Mouse (Mus musculus): ENCODE measurements around the gene Ak2. TPM values are rescaled to one million over a fixed set of nuclear protein-coding genes. Genes with fewer than 3 reads are reported as not detected.

The Ak2 gene
- total RNA-seq, 2 experiments from 2014 or later, result 26.1 to 29.1 TPM

DNA sequence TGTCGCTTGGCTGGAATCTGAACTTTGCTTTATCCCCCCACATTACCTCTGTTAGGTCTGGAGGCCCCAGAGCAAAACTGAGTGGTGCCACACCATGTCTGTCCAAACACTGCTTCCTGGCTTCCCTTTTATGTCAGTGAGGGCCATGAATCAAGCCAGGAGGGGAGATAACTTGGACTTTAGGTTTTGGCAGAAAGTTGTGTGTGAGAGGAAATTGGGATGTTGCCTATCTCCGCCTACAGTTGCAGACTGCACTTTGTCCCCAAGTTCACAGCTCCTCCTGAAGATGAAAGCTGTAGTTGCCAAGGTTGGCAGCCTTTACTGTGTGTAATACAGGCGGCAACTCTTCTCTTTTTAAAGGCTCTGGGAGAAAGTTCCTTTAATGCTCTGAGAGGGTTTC lies 9.0 kb downstream of the Ak2 start:
- TF ChIP-seq CTCF (conservative IDR thresholded peaks at IDR 0.05), result no peak
- Histone ChIP-seq H3K27ac (no peak overlapping the region), H3K4me3 (no peak overlapping the region)
- DNase-seq (ENCODE audit: low spot score in 2 of 2), result no peak

GRCm38 (mm10) chr4:129003720-129004119 lies 12.0 kb downstream of the Ak2 start:
- DNase-seq (ENCODE audit: low spot score in 2 of 2), result no peak
- no peak for TF ChIP-seq CTCF (conservative IDR thresholded peaks at IDR 0.05)
- no peak overlapping the region for H3K4me3 ChIP-seq
- H3K27ac ChIP-seq, result no peak overlapping the region

- TF ChIP-seq CTCF (conservative IDR thresholded peaks at IDR 0.05), result no peak
- H3K27ac ChIP-seq, result no peak overlapping the region
- DNase-seq (ENCODE audit: low spot score in 2 of 2), result no peak
Measured at GRCm38 (mm10) chr4:129008006-129008519, 16.3 kb downstream of the Ak2 start.

DNA sequence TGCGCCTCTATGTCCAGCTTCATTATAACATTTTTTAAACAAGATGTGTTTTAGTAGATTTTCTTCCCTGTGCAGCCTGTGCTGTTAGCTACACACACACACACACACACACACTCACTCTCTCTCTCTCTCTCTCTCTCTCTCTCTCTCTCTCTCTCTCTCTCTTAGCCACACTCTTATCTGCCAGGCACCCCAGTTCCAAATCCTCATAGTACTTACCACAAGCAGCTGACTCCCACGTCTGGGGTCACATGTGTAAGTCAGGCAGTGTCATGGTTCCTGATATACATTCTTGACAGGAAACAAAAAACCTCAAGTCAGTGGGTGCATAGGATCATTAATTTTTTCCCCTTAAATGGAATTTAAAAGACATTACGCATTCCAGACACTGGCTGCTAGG lies 16.9 kb downstream of the Ak2 start:
- H3K27ac ChIP-seq, result no peak overlapping the region
- no peak overlapping the region for H3K4me3 ChIP-seq
- DNase-seq (ENCODE audit: low spot score in 2 of 2), result no peak
- no peak for TF ChIP-seq CTCF (conservative IDR thresholded peaks at IDR 0.05)

More at GRCm38 (mm10) chr4:129008006-129008519, 16.3 kb downstream of the Ak2 start:
- no peak overlapping the region for H3K4me3 ChIP-seq

DNA sequence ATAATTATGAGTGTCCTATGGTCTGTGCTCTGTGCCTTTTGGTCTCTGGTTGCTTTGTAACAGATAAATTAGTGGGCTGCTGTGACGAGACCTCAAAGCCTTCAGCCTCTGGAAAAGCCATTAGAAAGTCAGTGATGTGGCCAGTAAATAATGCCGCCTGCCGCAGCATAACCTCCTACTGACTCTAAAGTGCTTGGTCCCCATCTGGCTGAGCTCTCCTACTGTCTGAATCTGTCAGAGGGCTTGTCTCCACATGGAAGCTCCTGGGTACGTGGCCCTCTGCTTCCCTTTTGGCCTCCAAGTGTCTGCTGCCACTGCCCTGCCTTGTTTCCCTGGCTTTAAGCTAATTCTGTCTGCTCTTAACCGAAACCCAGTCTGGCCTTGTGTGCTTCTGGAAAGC lies 17.8 kb downstream of the Ak2 start:
- no peak for DNase-seq (ENCODE audit: low spot score in 2 of 2)
- H3K27ac ChIP-seq, result no peak overlapping the region
- no peak overlapping the region for H3K4me3 ChIP-seq
- TF ChIP-seq CTCF (conservative IDR thresholded peaks at IDR 0.05), result no peak

DNA sequence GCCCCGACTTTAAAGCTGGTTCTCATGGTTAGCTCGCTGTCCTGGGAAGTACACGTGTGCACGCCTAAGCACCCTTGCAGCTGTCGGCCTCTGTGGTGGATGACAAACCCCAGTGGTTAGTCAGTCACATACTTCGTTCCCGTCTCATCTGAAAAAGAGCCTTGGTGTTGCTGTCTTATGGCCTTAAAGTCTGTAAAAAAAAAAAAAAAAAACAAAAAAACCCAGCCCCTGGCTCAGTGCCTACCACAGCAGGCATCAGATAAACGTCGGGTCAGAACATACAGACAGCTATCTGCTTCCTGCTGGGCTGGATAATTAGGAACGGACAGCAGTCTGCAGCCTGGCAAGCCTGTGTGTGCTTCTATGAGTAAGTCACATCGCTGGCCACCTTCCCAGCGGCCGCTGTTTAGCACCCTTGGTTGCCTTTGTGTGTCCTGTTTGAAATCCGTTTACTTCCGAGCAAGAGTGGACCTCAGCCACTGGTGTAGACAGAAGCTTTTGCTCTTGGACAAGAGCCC lies 19.9 kb downstream of the Ak2 start:
- DNase-seq (ENCODE audit: low spot score in 2 of 2), result no peak
- Histone ChIP-seq H3K27ac (no peak overlapping the region), H3K4me3 (no peak overlapping the region)
- TF ChIP-seq CTCF (conservative IDR thresholded peaks at IDR 0.05), result no peak

DNA sequence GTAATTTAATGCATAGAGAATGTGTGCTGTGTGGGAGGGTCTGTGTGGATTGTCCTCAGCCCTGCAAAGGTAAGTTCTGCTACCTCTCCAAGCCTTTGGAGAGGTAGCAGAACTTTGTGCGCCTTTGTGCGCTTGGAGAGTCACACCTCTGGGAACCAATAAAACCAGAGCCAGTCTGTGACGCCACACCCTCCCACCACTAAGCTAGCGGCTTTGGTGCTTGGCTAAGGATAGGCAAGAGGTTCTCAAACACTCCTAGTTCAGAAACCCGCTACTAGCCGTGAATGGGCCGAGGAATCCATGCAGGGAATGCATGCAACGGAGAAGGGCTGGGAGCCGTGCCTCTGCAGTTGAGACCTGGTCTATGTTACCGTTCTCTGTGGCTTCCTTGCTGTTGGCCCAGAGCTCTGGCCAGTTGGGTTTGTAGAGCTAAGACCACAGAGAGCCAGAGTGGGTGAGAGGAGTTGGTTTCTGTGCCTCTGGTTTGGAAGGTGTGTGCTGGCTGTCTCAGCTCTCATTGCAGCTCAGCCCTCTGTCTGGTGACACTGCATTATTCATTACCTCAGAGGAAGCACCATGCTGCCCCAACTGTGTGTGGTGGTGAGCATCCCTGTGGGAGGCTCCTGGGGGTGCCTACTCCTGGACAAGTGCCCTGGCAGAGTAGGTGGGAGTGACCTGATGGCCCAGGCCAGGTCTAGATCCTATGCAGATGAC lies 21.6 kb downstream of the Ak2 start:
- TF ChIP-seq CTCF (conservative IDR thresholded peaks at IDR 0.05), result no peak
- Histone ChIP-seq H3K27ac (no peak overlapping the region), H3K4me3 (no peak overlapping the region)
- no peak for DNase-seq (ENCODE audit: low spot score in 2 of 2)

DNA sequence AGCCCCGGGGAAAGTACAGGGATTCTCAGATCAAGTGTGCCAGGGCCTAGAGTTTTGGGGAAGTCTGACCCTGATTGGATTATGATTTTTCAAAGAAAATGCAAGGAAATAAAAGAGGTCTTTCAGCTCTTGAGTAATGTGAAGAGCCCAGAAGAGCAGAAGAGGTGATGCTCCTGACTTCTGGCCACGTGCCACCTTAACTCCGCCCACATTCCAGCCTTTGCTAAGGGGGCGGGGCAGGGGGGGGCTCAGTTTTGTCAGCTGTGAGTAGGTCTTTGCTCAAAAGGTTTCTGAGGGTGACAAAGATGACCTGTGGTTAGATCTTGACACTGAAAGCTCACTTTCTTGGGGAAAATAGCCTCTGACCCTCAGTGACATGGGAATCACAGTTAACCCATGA lies 24.6 kb downstream of the Ak2 start:
- Histone ChIP-seq H3K4me3 (no peak overlapping the region), H3K27ac (no peak overlapping the region)
- DNase-seq (ENCODE audit: low spot score in 2 of 2), result no peak
- no peak for TF ChIP-seq CTCF (conservative IDR thresholded peaks at IDR 0.05)

- Histone ChIP-seq H3K4me3 (no peak overlapping the region), H3K27ac (no peak overlapping the region)
- no peak for TF ChIP-seq CTCF (conservative IDR thresholded peaks at IDR 0.05)
- no peak for DNase-seq (ENCODE audit: low spot score in 2 of 2)
Measured at GRCm38 (mm10) chr4:129017150-129017549, 25.4 kb downstream of the Ak2 start.

DNA sequence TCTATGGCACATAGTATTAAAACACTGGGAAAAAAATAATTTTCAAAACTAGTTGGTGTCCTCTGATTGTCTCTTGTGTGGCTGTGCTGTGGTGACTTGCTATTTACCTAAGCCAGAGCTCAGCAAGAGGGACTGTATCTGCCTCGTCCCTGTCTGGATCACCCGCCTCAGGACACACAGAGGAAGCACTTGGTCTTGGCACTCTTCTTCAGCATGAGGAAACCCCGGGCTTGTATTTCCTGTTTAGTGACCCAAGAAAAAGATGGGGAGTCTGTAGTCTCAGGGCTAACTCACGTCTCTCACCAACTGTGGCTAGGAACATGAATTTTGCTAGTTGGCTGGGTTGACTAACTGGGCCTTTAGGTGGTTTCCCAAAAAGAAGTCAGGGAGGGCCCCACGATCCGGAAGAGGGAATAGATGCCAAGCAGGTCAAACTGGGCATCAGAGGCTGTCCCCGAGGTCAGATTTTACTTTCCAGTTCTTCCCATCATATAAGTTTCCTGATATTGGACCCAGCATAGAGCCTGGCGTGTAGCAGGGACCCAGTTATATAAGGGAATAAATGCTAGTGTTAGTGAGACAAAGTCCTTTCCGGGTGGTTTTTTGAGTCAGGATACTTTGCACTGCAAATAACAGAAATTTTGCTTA lies 27.2 kb downstream of the Ak2 start:
- DNase-seq (ENCODE audit: low spot score in 2 of 2), result no peak
- Histone ChIP-seq H3K27ac (no peak overlapping the region), H3K4me3 (no peak overlapping the region)
- no peak for TF ChIP-seq CTCF (conservative IDR thresholded peaks at IDR 0.05)

DNA sequence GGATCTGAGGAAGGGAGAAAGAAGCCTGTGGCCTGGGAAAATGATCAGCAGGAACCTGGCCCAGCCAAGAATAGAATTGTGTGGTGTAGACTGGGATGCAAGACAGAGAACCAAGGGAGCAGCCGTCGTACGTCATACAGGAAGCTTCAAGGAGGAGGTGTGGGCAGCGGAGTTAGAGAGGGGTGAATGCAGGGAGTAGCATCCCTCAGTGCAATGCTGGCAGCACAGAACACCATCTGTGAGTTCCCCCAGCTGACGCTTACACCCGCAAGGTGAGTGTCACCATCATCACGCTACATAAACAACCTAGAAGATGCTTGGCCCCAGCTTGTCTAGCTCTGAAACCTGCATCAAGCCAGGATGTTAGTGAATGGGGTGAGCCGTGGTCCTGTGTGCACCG lies 28.0 kb downstream of the Ak2 start:
- no peak overlapping the region for H3K27ac ChIP-seq
- no peak for DNase-seq (ENCODE audit: low spot score in 2 of 2)

DNA sequence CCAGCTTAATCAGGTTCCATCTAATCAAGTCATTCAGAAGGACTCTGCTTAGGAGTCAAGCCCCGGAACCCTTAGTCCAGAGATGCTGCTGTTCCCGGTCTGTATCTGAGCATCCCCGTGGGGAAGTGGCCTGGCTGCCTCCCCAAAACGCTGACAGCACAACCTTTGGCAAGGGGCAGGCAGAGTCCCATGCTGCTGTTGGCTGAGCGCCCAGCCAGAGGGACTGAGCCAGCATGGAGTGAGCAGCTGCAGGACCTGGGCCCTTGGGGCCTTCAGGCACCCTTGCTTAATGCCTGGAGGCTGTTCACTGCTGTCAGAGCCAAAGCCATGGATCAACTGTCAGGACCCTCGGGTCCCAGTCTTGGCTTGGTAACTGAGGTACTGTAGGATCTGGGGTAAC lies 28.7 kb downstream of the Ak2 start:
- H3K4me3 ChIP-seq, result no peak overlapping the region
- DNase-seq (ENCODE audit: low spot score in 2 of 2), result peak; percentile 69 to 77
- H3K27ac ChIP-seq, result peak overlapping the region; percentile 14; the same call in 1 of the 2 replicates
- no peak for TF ChIP-seq CTCF (conservative IDR thresholded peaks at IDR 0.05)

More for the DNA sequence above, 28.0 kb downstream of the Ak2 start:
- no peak for TF ChIP-seq CTCF (conservative IDR thresholded peaks at IDR 0.05)
- no peak overlapping the region for H3K4me3 ChIP-seq

DNA sequence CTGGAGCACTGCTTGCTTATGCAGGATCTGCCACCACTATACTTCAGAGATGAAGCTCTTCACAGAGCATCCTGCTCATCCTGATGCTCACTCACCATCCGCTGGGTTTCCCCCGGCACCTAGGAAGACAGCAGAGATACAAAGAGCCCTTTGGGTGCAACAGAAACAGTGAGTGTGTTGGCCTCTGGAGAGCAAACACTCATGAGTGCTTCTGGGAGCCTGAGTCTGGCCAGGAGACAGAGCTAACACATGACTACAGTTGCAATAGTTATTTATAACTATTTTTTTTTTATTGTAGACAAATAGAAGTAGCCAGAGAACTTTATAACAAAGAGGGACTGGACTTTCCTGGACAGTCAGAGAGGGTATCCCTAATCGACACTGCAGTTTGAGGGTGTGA lies 29.7 kb downstream of the Ak2 start:
- H3K4me3 ChIP-seq, result no peak overlapping the region
- no peak for DNase-seq (ENCODE audit: low spot score in 2 of 2)
- TF ChIP-seq CTCF (conservative IDR thresholded peaks at IDR 0.05), result no peak
- H3K27ac ChIP-seq, result no peak overlapping the region

- Histone ChIP-seq H3K4me3 (no peak overlapping the region), H3K27ac (no peak overlapping the region)
- TF ChIP-seq CTCF (conservative IDR thresholded peaks at IDR 0.05), result no peak
- DNase-seq (ENCODE audit: low spot score in 2 of 2), result no peak
Measured at GRCm38 (mm10) chr4:129021886-129022285, 30.1 kb downstream of the Ak2 start.

All from layer of hippocampus, adult 2 months (tissue).